Mouse (Mus musculus): ENCODE results near the gene Mapk9. TPM values are rescaled to one million over a fixed set of nuclear protein-coding genes. Genes with fewer than 3 reads are reported as not detected.

The Mapk9 gene
- polyA plus RNA-seq, 1 experiment: 47.5 TPM

DNA sequence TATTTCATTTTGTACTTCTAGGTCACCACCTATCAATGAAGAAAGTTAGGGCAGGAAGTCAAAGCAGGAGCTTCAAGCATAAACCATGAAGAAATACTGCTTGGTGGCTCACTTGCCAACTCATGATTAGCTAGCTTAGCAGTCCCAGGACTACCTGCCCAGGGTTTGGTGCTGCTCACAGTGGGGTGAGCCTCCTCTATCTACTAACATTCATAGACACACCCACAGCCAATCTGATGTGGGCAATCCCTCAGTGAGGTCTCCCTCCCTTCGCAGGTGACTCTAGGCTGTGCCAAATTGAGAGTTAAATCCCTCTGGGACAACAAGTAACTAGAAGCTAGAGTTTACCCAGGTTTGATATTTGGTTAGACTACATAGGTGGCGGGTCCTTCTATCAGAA lies 24.2 kb upstream of the Mapk9 start:
- Histone ChIP-seq H3K36me3 (ENCODE audit: control insufficient read depth, insufficient read depth, low read length, poor library complexity, severe bottlenecking) (peaks cover 69% of the 10 kb centered on the region), H3K27ac (ENCODE audit: insufficient read depth, low read length) (no peak overlapping the region), H3K9ac (ENCODE audit: low read depth, poor library complexity, severe bottlenecking) (no peak overlapping the region), H3K27me3 (ENCODE audit: control insufficient read depth, insufficient read depth, low read length, poor library complexity, severe bottlenecking) (no peaks in the 10 kb centered on the region), H3K4me1 (ENCODE audit: control insufficient read depth, insufficient read depth, low read length) (no peaks in the 10 kb centered on the region), H3K9me3 (replicated peaks; ENCODE audit: control insufficient read depth, insufficient read depth, low read length, poor library complexity, severe bottlenecking) (no peaks in the 10 kb centered on the region), H3K4me3 (ENCODE audit: low read depth, low read length) (no peak overlapping the region)
- no peak for TF ChIP-seq CTCF (IDR thresholded peaks at IDR 0.05; ENCODE audit: low read depth, low read length)
- no peak for TF ChIP-seq EP300 (IDR thresholded peaks at IDR 0.05; ENCODE audit: insufficient read depth, low read depth, low read length)
- no peak for TF ChIP-seq POLR2A (IDR thresholded peaks at IDR 0.05; ENCODE audit: insufficient read depth, low read length)

GRCm38 (mm10) chr11:49824896-49825295 lies 21.7 kb upstream of the Mapk9 start:
- TF ChIP-seq POLR2A (IDR thresholded peaks at IDR 0.05; ENCODE audit: insufficient read depth, low read length) (no peak), EP300 (IDR thresholded peaks at IDR 0.05; ENCODE audit: insufficient read depth, low read depth, low read length) (no peak), CTCF (IDR thresholded peaks at IDR 0.05; ENCODE audit: low read depth, low read length) (peak; percentile 90)
- Histone ChIP-seq H3K4me3 (ENCODE audit: low read depth, low read length) (no peak overlapping the region), H3K9me3 (replicated peaks; ENCODE audit: control insufficient read depth, insufficient read depth, low read length, poor library complexity, severe bottlenecking) (no peaks in the 10 kb centered on the region), H3K27me3 (ENCODE audit: control insufficient read depth, insufficient read depth, low read length, poor library complexity, severe bottlenecking) (no peaks in the 10 kb centered on the region), H3K4me1 (ENCODE audit: control insufficient read depth, insufficient read depth, low read length) (no peaks in the 10 kb centered on the region), H3K27ac (ENCODE audit: insufficient read depth, low read length) (no peak overlapping the region), H3K9ac (ENCODE audit: low read depth, poor library complexity, severe bottlenecking) (no peak overlapping the region), H3K36me3 (ENCODE audit: control insufficient read depth, insufficient read depth, low read length, poor library complexity, severe bottlenecking) (peaks cover 60% of the 10 kb centered on the region)

DNA sequence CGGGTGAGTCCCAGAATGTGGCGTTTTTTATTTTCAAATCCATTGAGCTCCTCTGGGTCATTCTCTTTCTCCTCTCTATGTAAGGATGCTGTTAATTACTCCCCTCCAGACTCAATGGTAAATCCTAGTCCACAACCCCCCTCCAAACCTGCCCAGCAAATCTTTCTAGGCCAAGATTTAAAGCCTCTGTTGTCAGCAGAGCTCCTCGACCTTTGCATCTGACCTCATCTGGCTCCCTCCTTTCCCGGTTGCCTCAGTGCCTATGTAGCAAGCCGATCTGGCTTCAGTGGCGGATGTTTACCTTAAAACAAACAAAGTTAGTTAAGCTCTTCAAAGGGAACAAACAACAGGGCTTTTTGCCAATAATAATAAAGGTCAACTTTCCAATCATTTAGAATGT lies 19.3 kb upstream of the Mapk9 start:
- no peaks in the 10 kb centered on the region for H3K9me3 ChIP-seq (replicated peaks; ENCODE audit: control insufficient read depth, insufficient read depth, low read length, poor library complexity, severe bottlenecking)
- TF ChIP-seq EP300 (IDR thresholded peaks at IDR 0.05; ENCODE audit: insufficient read depth, low read depth, low read length) (no peak), CTCF (IDR thresholded peaks at IDR 0.05; ENCODE audit: low read depth, low read length) (no peak)
- no peaks in the 10 kb centered on the region for H3K4me1 ChIP-seq (ENCODE audit: control insufficient read depth, insufficient read depth, low read length)
- H3K27ac ChIP-seq (ENCODE audit: insufficient read depth, low read length): no peak overlapping the region
- H3K4me3 ChIP-seq (ENCODE audit: low read depth, low read length): no peak overlapping the region
- no peak overlapping the region for H3K9ac ChIP-seq (ENCODE audit: low read depth, poor library complexity, severe bottlenecking)
- H3K36me3 ChIP-seq (ENCODE audit: control insufficient read depth, insufficient read depth, low read length, poor library complexity, severe bottlenecking): peaks cover 71% of the 10 kb centered on the region
- H3K27me3 ChIP-seq (ENCODE audit: control insufficient read depth, insufficient read depth, low read length, poor library complexity, severe bottlenecking): no peaks in the 10 kb centered on the region

DNA sequence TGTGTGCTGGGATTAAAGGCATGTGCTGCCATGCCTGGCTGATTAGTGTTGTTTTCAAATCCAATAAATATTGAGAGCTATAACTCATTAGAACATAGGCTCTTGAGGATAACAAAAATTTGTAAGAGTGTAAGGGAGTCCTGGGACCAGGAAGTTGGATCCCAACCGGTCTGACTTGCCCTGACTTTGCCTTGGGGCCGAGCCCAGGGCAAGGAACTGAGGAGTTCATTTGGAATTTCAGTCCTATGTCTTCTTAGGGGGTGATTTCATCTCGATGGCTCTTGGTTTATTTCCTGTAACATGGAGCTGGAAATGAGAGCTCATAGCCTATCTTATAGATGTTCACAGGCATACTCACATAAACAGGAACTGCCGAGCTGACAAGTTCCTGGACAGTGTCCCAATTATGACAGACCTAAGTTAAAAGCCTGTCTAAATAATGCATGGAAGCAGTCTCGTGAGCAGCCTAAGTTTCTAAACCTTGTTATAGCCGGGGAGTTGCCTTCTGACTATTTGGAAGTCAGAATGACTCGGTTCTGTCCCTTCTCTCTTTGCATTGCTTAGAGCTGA lies 17.3 kb upstream of the Mapk9 start:
- Histone ChIP-seq H3K27ac (ENCODE audit: insufficient read depth, low read length) (no peak overlapping the region), H3K4me3 (ENCODE audit: low read depth, low read length) (no peak overlapping the region), H3K9ac (ENCODE audit: low read depth, poor library complexity, severe bottlenecking) (no peak overlapping the region), H3K9me3 (replicated peaks; ENCODE audit: control insufficient read depth, insufficient read depth, low read length, poor library complexity, severe bottlenecking) (no peaks in the 10 kb centered on the region), H3K27me3 (ENCODE audit: control insufficient read depth, insufficient read depth, low read length, poor library complexity, severe bottlenecking) (no peaks in the 10 kb centered on the region), H3K36me3 (ENCODE audit: control insufficient read depth, insufficient read depth, low read length, poor library complexity, severe bottlenecking) (peaks cover 72% of the 10 kb centered on the region), H3K4me1 (ENCODE audit: control insufficient read depth, insufficient read depth, low read length) (no peaks in the 10 kb centered on the region)
- TF ChIP-seq CTCF (IDR thresholded peaks at IDR 0.05; ENCODE audit: low read depth, low read length) (no peak), POLR2A (IDR thresholded peaks at IDR 0.05; ENCODE audit: insufficient read depth, low read length) (no peak), EP300 (IDR thresholded peaks at IDR 0.05; ENCODE audit: insufficient read depth, low read depth, low read length) (no peak)

DNA sequence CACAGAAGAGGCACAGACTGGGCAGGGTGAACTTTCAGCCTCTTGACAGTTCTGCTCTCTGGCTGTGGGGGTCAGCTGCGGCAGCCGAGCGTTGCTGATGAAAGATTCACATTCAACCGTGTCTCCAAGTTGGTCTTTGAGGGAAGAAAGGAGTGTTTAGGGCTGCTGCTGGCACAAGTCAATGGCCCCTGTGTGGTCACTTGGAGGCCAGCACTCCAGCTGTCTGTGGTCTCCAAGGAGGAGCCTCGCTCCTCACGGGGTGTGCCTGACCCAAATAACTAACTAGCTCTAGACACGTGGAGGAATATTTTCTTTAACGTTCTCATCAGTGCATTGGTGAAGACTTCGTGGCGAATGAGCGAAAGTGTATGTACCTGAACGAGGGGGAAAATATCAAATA lies 14.6 kb upstream of the Mapk9 start:
- Histone ChIP-seq H3K9ac (ENCODE audit: low read depth, poor library complexity, severe bottlenecking) (no peak overlapping the region), H3K4me1 (ENCODE audit: control insufficient read depth, insufficient read depth, low read length) (no peaks in the 10 kb centered on the region), H3K4me3 (ENCODE audit: low read depth, low read length) (no peak overlapping the region), H3K27ac (ENCODE audit: insufficient read depth, low read length) (no peak overlapping the region), H3K9me3 (replicated peaks; ENCODE audit: control insufficient read depth, insufficient read depth, low read length, poor library complexity, severe bottlenecking) (no peaks in the 10 kb centered on the region), H3K36me3 (ENCODE audit: control insufficient read depth, insufficient read depth, low read length, poor library complexity, severe bottlenecking) (peaks cover 73% of the 10 kb centered on the region), H3K27me3 (ENCODE audit: control insufficient read depth, insufficient read depth, low read length, poor library complexity, severe bottlenecking) (no peaks in the 10 kb centered on the region)
- TF ChIP-seq EP300 (IDR thresholded peaks at IDR 0.05; ENCODE audit: insufficient read depth, low read depth, low read length) (no peak), CTCF (IDR thresholded peaks at IDR 0.05; ENCODE audit: low read depth, low read length) (no peak), POLR2A (IDR thresholded peaks at IDR 0.05; ENCODE audit: insufficient read depth, low read length) (no peak)

DNA sequence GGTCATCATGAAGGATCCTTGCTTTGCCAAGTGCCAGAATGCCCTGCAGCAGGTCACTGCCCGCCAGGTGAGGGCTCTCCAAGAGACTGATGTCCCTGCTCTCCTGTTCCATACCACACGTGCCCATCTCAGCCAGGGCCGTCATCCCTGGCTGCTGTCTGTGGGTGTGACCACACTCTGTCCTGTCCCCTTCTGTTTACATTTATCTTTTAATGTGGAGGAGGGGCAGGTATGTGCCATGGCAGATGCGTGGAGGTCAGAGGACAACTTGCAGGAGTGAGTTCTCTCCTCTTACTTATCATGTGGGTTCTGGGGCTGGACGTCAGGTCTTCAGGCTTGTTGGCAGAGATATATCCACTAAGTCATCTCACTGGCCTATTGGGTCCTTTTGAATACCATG lies 13.6 kb upstream of the Mapk9 start:
- Histone ChIP-seq H3K4me3 (ENCODE audit: low read depth, low read length) (no peak overlapping the region), H3K9ac (ENCODE audit: low read depth, poor library complexity, severe bottlenecking) (no peak overlapping the region), H3K27me3 (ENCODE audit: control insufficient read depth, insufficient read depth, low read length, poor library complexity, severe bottlenecking) (no peaks in the 10 kb centered on the region), H3K4me1 (ENCODE audit: control insufficient read depth, insufficient read depth, low read length) (no peaks in the 10 kb centered on the region), H3K36me3 (ENCODE audit: control insufficient read depth, insufficient read depth, low read length, poor library complexity, severe bottlenecking) (peaks cover 79% of the 10 kb centered on the region), H3K9me3 (replicated peaks; ENCODE audit: control insufficient read depth, insufficient read depth, low read length, poor library complexity, severe bottlenecking) (no peaks in the 10 kb centered on the region), H3K27ac (ENCODE audit: insufficient read depth, low read length) (no peak overlapping the region)
- TF ChIP-seq CTCF (IDR thresholded peaks at IDR 0.05; ENCODE audit: low read depth, low read length): no peak
- TF ChIP-seq POLR2A (IDR thresholded peaks at IDR 0.05; ENCODE audit: insufficient read depth, low read length): no peak
- no peak for TF ChIP-seq EP300 (IDR thresholded peaks at IDR 0.05; ENCODE audit: insufficient read depth, low read depth, low read length)
